Mouse (Mus musculus) brain, adult 2 months (tissue): ENCODE measurements around the gene Pkdrej.
A peak's percentile ranks its signal among the peaks of the same experiment; 100 is the strongest.
"Not testable (repeated sequence)": the region's sequence is repeated elsewhere in the genome, so short reads cannot be mapped to it uniquely, and the experiment has no call there.

ENCODE experiments used
- DNase-seq: peaks from one replicate; pipeline ENCODE4 v3.0.0; 2011; ENCODE audit warnings: low read depth, low spot score

The Pkdrej gene

GRCm38 (mm10) chr15:85821203-85822010, at the start of gene Pkdrej:
TSS of gene Pkdrej (minus strand) at chr15:85821734.
- DNase-seq, result peak; percentile 54

- DNase-seq, result peak; percentile 84
These were observed 46.2 kb upstream of the Pkdrej start for GRCm38 (mm10) chr15:85867696-85868095.

GRCm38 (mm10) chr15:85865913-85866312, 44.4 kb upstream of the Pkdrej start:
- not testable (repeated sequence) for DNase-seq

DNA sequence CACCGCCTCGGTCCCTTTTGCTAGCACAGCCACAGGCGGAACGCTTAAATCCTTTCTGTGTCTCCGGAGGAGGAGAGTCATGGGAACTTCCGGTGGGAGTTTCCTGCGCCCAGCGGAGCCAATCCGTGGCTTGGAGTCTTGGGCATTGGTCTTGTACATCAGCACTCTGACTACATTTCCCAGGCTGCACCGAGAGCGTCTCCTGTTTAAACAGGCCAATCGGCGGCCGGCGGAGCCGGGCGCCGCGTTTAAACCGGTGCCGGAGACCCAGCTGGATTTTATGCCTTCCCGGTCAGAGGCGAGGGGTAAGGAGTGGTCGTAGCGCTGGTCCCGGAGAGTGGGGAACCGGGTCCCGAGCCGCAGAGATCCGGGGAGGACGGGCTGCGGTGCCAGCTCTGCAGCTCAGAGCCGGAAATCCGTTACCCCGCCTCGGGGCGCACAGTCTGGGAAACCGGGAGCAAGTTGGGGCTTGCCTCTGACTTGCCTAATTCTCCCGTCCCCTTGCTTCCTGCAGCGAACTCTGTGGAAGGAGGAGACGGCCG, 38.0 kb upstream of the Pkdrej start, which contains the start of gene Gtse1:
Gene Gtse1 (plus strand): TSS at position 256 of the 542 bp plus-strand sequence.
- peak; percentile 99 for DNase-seq

- DNase-seq, result no peak
These were observed 37.5 kb upstream of the Pkdrej start for GRCm38 (mm10) chr15:85858980-85859489.

GRCm38 (mm10) chr15:85851656-85852392, 30.3 kb upstream of the Pkdrej start:
- DNase-seq, result peak; percentile 12

GRCm38 (mm10) chr15:85845071-85845470, 23.5 kb upstream of the Pkdrej start:
- peak; percentile 54 for DNase-seq

GRCm38 (mm10) chr15:85841796-85842360, 20.3 kb upstream of the Pkdrej start:
- DNase-seq, result no peak

GRCm38 (mm10) chr15:85840983-85841382, 19.4 kb upstream of the Pkdrej start:
- DNase-seq, result peak; percentile 8

GRCm38 (mm10) chr15:85836887-85837286, 15.4 kb upstream of the Pkdrej start:
- no peak for DNase-seq

GRCm38 (mm10) chr15:85835335-85835734, 13.8 kb upstream of the Pkdrej start:
- DNase-seq, result peak; percentile 24

DNA sequence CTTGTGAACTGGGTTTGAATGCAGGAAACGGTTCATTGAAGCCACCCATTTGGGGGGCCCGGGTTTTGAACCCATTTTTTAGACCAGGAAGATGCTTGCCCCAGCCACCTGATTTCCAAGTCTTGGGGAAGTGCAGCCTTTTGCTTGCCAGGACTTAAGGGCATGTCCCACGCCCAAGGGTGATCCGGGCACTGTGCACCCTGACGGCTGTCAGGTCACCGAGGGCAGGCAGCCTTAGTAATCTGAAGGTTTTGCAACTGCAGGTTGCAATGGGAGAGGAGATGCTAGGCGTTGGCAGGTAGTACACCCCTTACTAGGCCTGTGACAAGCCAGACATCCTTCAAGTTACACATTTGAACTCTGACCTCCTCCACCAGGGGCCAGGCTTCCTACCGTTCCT, 11.1 kb upstream of the Pkdrej start:
- DNase-seq, result no peak

GRCm38 (mm10) chr15:85831954-85832590, 10.5 kb upstream of the Pkdrej start, which contains the start of gene Ttc38:
TSS of gene Ttc38 (plus strand) at chr15:85832306.
- peak; percentile 92 for DNase-seq

- no peak for DNase-seq
These were observed 7.9 kb upstream of the Pkdrej start for GRCm38 (mm10) chr15:85829470-85829869.

DNA sequence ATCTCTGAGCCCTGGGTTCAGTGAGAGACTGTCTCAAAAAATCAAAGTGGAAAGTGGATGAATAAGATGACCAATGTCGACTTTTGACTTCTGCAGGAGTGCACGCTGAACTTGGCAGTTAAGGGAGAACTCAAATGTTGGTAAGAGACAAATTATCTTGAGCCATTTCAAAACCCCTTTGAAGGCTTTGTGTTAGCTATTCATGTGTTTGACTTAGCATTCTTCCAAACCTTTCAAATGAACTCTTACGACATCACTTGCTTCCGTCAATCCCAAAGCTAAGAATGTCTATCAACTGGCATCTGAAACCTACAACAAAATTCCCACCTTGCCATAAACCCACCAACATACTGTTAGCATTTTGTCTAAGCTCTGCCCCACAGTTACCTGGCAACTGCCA, 6.5 kb upstream of the Pkdrej start:
- DNase-seq, result no peak

GRCm38 (mm10) chr15:85826676-85827075, 5.1 kb upstream of the Pkdrej start:
- DNase-seq, result no peak

DNA sequence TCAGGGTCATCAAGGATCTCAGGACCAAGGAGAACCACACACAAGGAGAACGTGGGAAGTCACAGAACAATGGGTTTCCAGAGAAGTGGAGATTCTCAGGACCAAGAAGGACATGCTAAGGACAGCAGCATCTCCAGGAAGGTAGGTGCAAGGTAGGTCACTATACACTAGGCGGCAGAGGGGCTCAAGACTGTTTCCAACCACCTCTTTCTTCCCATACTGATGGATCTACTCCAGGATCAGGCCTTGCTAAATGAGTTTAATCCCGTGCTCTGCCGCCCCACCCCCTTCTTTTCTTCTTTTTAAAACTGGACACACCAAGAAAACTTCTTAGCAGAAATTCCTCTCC, 451 bp upstream of the Pkdrej start:
- DNase-seq, result peak; percentile 37

- no peak for DNase-seq
These were observed 8.1 kb downstream of the Pkdrej start for GRCm38 (mm10) chr15:85813428-85813827.

DNA sequence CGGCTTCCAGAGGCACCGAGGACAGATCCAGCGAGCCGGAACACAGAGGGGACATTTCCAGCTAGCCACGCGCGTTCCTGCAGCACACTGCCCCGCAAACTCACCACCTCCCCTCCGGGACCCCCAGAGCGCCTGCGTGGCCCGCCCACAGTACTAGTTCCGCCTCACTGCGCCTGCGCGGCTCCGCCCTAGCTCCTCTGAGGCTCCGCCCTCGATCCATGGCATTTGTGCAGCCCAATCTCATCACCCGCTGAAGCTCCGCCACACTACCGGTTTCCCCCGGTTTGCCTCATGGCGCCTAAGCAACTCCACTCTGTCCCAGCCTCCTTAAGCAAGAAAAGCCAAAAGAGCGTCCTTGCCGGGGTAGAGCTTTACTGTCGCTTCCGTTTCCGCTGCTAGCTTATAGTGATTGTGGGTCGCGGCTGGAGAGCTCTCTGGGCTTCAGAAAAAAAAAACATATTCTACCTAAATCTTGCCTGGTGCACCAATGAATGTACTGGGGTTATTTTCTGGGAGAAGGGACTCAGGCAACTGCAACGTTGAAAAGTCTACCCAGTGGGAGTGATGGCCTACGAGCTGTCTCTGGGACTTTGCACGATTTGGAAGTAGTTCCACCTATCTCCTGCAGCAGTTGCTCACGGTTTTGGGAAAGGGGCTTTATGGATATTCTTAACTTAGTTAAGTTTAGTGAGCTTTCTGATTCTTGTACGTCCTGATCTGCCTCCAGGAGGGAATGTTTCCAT, 9.8 kb downstream of the Pkdrej start, which contains the start of gene Cdpf1:
Gene Cdpf1 (minus strand): TSS at position 163 of the 743 bp plus-strand sequence.
- peak; percentile 99 for DNase-seq

- DNase-seq, result peak; percentile 96
These were observed 10.6 kb downstream of the Pkdrej start for GRCm38 (mm10) chr15:85810806-85811521.
